In the genomic region with DNA sequence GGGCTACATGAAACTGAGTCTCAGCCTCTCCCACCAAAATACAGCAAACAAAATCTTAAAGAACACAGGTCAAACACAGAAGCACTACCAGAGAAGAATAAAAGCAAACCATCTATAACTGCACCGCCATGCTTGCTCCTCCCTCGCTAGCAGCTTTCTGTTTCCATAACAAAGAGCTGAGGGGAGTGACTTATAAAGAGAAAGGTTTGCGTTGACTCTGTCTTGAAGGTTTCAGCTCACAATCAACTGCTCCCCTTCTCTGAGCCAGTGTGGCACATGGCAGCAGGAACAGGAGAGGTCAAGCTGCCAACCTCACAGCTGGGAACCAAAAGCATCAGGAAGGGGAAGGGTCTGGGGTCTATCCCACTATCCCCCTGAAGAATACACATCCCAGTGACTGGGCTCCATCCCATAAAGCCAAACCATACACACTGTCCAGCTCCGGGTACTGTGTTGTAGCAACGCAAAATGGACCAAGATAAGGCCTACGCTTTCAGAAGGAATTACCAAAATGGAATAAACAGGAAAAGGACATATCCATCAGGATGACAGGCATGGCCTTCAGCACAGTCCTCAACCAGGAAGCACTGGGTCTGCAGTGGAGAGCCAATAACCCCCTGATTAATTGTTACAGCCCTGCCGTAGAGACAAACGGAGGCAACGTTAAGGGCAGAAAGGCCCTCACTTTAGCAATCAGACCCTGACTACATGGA, we compare ENCODE assay signal across 11 mouse cellular contexts. TPM values are rescaled to one million over a fixed set of nuclear protein-coding genes. Genes with fewer than 3 reads are reported as not detected.
DNase-seq lines count a peak whose midpoint lies in the region; ATAC-seq and TF ChIP-seq lines count a peak whose summit lies in the region.
"Had no signal": no experiment of that assay in that cellular context is flagged by ENCODE, and none has a peak within 500 bp of the region (broad histone marks: within the 10 kb centered on the region; RNA-seq: fewer than 3 reads in every experiment).

No protein-coding gene starts in this region.

- TF ChIP-seq POLR2A in thymus, adult 2 months (IDR thresholded peaks at IDR 0.05; ENCODE audit: control insufficient read depth, extremely low read depth, insufficient read depth, low read length, poor library complexity) = no peak
- TF ChIP-seq POLR2A in small intestine, adult 2 months (IDR thresholded peaks at IDR 0.05; ENCODE audit: low read depth, low read length) = no peak

- H3K27me3 ChIP-seq in kidney, embryonic 15.5 days = no peaks in the 10 kb centered on the region; the same call in 1 of the 2 replicates
- H3K27me3 ChIP-seq in thymus, adult 2 months (ENCODE audit: control insufficient read depth, insufficient read depth, low read length) = no peaks in the 10 kb centered on the region
- H3K27me3 ChIP-seq in small intestine, adult 2 months (ENCODE audit: control insufficient read depth, insufficient read depth, low read length) = no peaks in the 10 kb centered on the region
- H3K27me3 ChIP-seq in stomach, postnatal 0 days (ENCODE audit: control insufficient read depth, insufficient read depth, low read length) = no peaks in the 10 kb centered on the region
- H3K27me3 ChIP-seq: limb, embryonic 13.5 days had no signal

- TF ChIP-seq CTCF in thymus, adult 2 months (IDR thresholded peaks at IDR 0.05; ENCODE audit: borderline replicate concordance, control insufficient read depth, extremely low read depth, insufficient read depth, low read length, poor library complexity) = no peak
- TF ChIP-seq CTCF in small intestine, adult 2 months (IDR thresholded peaks at IDR 0.05; ENCODE audit: extremely low read depth, insufficient read length, insufficient replicate concordance, low read depth, low read length) = no peak
- TF ChIP-seq CTCF in stomach, postnatal 0 days (IDR thresholded peaks at IDR 0.05; ENCODE audit: low read depth) = no peak

- H3K27ac ChIP-seq in kidney, embryonic 15.5 days = peak overlapping the region; percentile 20; the same call in 1 of the 2 replicates
- H3K27ac ChIP-seq in thymus, adult 2 months (ENCODE audit: control insufficient read depth, insufficient read depth, low read length) = peak overlapping the region; percentile 58
- H3K27ac ChIP-seq in small intestine, adult 2 months (ENCODE audit: insufficient read depth, low read depth, low read length) = 0 out of 2 replicates have a peak overlapping the region, but pooled peaks have one; percentile 57
- no peak overlapping the region for H3K27ac ChIP-seq in stomach, postnatal 0 days (replicated peaks)
- H3K27ac ChIP-seq: limb, embryonic 13.5 days had no signal

- WGBS in kidney, embryonic 15.5 days = 64% methylated on average over 9 of the region's 9 CpGs
- WGBS in thymus, adult 2 months = 68% methylated on average over 9 of the region's 9 CpGs
- WGBS in small intestine, adult 2 months = 82% methylated on average over 9 of the region's 9 CpGs
- 70% methylated on average over 9 of the region's 9 CpGs for WGBS in stomach, postnatal 0 days

- no peak overlapping the region for H3K4me2 ChIP-seq in kidney, embryonic 15.5 days
- no peak overlapping the region for H3K4me2 ChIP-seq in stomach, postnatal 0 days (replicated peaks; ENCODE audit: low read depth)

- no peaks in the 10 kb centered on the region for H3K9me3 ChIP-seq in kidney, embryonic 15.5 days (replicated peaks)
- no peaks in the 10 kb centered on the region for H3K9me3 ChIP-seq in stomach, postnatal 0 days (ENCODE audit: control insufficient read depth, low read length)
- H3K9me3 ChIP-seq: limb, embryonic 13.5 days had no signal

- peaks cover 34% of the 10 kb centered on the region for H3K4me1 ChIP-seq in kidney, embryonic 15.5 days
- H3K4me1 ChIP-seq in thymus, adult 2 months (replicated peaks; ENCODE audit: control insufficient read depth, insufficient read depth, low read length) = peaks cover 20% of the 10 kb centered on the region
- peaks cover 2% of the 10 kb centered on the region; the same call in 1 of the 2 replicates for H3K4me1 ChIP-seq in small intestine, adult 2 months (ENCODE audit: control insufficient read depth, insufficient read depth, insufficient read length, low read length)
- no peaks in the 10 kb centered on the region; the same call in 1 of the 2 replicates for H3K4me1 ChIP-seq in stomach, postnatal 0 days (replicated peaks; ENCODE audit: control insufficient read depth, insufficient read depth)

- TF ChIP-seq EP300 in stomach, postnatal 0 days (optimal IDR thresholded peaks at IDR 0.05) = no peak

- no peaks in the 10 kb centered on the region for H3K36me3 ChIP-seq in kidney, embryonic 15.5 days
- no peaks in the 10 kb centered on the region for H3K36me3 ChIP-seq in thymus, adult 2 months (ENCODE audit: control insufficient read depth, insufficient read depth, low read length)
- no peaks in the 10 kb centered on the region for H3K36me3 ChIP-seq in small intestine, adult 2 months (ENCODE audit: control insufficient read depth, insufficient read depth, low read length)
- H3K36me3 ChIP-seq in stomach, postnatal 0 days (ENCODE audit: control insufficient read depth, insufficient read depth, low read length) = no peaks in the 10 kb centered on the region
- H3K36me3 ChIP-seq: limb, embryonic 13.5 days had no signal

- ATAC-seq in kidney, embryonic 15.5 days (replicated peaks; ENCODE audit: low FRiP score) = no peak
- no peak for ATAC-seq in stomach, postnatal 0 days (ENCODE audit: low FRiP score, low TSS enrichment)

- no peak for DNase-seq in kidney, postnatal 14 days
- DNase-seq in thymus, adult 2 months = no peak
- DNase-seq in thymus, postnatal 4 days = no peak
- DNase-seq in induced T-regulatory cell, adult 2 months (ENCODE audit: low read depth) = peak; percentile 16
- no peak for DNase-seq in embryo, embryonic 11 days
- no peak for DNase-seq in stomach, postnatal 0 days (ENCODE audit: low spot score)
- DNase-seq: heart, adult 18-20 months; layer of hippocampus, adult 9-11 months had no signal

- H3K4me3 ChIP-seq in kidney, embryonic 15.5 days (replicated peaks) = no peak overlapping the region
- H3K4me3 ChIP-seq in thymus, adult 2 months (ENCODE audit: control insufficient read depth, insufficient read depth, low read length) = 0 out of 2 replicates have a peak overlapping the region, but pooled peaks have one; percentile 14
- H3K4me3 ChIP-seq in small intestine, adult 2 months (ENCODE audit: low read depth, low read length) = no peak overlapping the region
- no peak overlapping the region for H3K4me3 ChIP-seq in stomach, postnatal 0 days (ENCODE audit: low read depth, low read length)

- H3K9ac ChIP-seq in kidney, embryonic 15.5 days = no peak overlapping the region
- no peak overlapping the region for H3K9ac ChIP-seq in stomach, postnatal 0 days (ENCODE audit: low read length)
- H3K9ac ChIP-seq: limb, embryonic 13.5 days had no signal

RNA-seq across cellular contexts. Expression of gene Tbc1d7, which starts 44.8 kb away (rescaled TPM):
- 51.6 and 54.7 TPM in 2 replicates for polyA plus RNA-seq in kidney, embryonic 15.5 days (2015; fragmentation: Nextera tagmentation; extraction: Ambion mirVana)
- 8.6 and 14.5 TPM in 2 replicates for polyA plus RNA-seq in thymus, adult 2 months (2012; rRNA removed)
- 1.5 and 4.0 TPM in 2 replicates for polyA plus RNA-seq in small intestine, adult 2 months (2012; rRNA removed)
- polyA plus RNA-seq in stomach, postnatal 0 days (2015; fragmentation: Nextera tagmentation; extraction: Ambion mirVana) = 30.9 and 31.3 TPM in 2 replicates
